Mouse (Mus musculus) layer of hippocampus, adult 9-11 months (tissue): ENCODE measurements at regions not wholly inside any gene's neighbourhood (a gene's known extent, or its start where the extent isn't known, plus 50 kb on each side); places are given as distances from the start of the nearest gene placed in this dataset.

ENCODE experiments used
- DNase-seq: peaks from one replicate; pipeline ENCODE4 v3.0.0; 2022

DNA sequence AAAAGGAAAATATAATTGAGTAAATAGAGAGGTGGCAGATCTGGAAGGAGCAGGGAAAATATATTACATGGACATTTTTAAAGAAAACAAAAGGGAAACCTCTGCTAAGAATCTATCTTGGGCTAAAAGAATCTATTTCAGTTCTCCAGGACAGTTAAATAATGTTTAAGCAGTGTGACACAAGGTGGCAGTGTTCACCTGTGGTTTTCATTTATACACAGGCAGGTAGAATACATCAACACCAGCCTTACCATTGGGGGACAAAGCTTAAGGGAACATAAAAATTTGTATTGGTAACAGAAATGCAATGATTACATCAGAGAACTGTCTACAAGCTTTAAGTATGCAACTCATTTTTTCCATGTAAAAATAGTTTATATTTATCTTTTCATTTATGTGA, 78.2 kb upstream of the Cldn34d start:
- DNase-seq = peak; percentile 2
